Mouse (Mus musculus): Measurements from ENCODE around the gene Qrfp.

DNA sequence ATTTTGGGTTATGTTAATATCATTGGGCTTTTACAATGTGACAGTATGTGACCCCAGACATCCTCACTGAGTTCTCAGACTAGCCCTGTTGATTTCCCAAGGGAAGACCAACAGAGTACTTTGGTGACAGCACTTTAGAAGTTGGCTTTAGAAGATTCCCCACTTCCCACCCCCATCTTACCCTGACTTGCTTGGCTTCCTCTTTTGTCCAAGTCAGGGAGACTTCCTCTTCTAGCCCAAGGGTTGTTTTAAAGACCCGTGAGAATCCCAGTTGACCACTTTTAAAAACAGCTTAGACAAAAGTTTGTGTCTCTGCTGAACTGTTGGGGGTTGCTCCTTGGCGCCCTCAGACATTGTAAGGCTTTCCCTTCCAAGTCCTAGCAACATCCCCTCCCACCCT is 47.1 kb downstream of the Qrfp start:
- no peak for TF ChIP-seq POLR2A (IDR thresholded peaks at IDR 0.05; ENCODE audit: low read depth, low read length)
- no peak for TF ChIP-seq CTCF (conservative IDR thresholded peaks at IDR 0.05; ENCODE audit: insufficient read depth, insufficient read length, low read depth, low read length)
